22 mouse cellular contexts compared by ENCODE assay signal in genomic region chr7:29025566-29025965, GRCm38 (mm10). TPM values are rescaled to one million over a fixed set of nuclear protein-coding genes. Genes with fewer than 3 reads are reported as not detected.
DNase-seq lines count a peak whose midpoint lies in the region; ATAC-seq and TF ChIP-seq lines count a peak whose summit lies in the region.
"Had no signal": no experiment of that assay in that cellular context is flagged by ENCODE, and none has a peak within 500 bp of the region (broad histone marks: within the 10 kb centered on the region; RNA-seq: fewer than 3 reads in every experiment).

No protein-coding gene starts in this region.

- DNase-seq in spleen, postnatal 36 days (ENCODE audit: low spot score in 2 of 2) = peak; percentile 54 to 59
- no peak for DNase-seq in spleen, postnatal 10 days (ENCODE audit: low spot score in 2 of 2)
- DNase-seq in NIH3T3 (ENCODE audit: low read depth) = peak; percentile 65
- DNase-seq in lung, postnatal 36 days = no peak
- no peak for DNase-seq in layer of hippocampus, adult 8-10 months (ENCODE audit: low spot score in 2 of 2)
- no peak for DNase-seq in adrenal gland, postnatal 4 days (ENCODE audit: low spot score in 2 of 2)
- DNase-seq: adrenal gland, postnatal 36 days; cerebellum, adult 9-11 months; gastrocnemius, adult 2 months; heart, adult 18-20 months; kidney, postnatal 4 days; layer of hippocampus, postnatal 36 days; midbrain, embryonic 14.5 days; spleen, adult 18-20 months had no signal

- no peak overlapping the region for H3K9ac ChIP-seq in intestine, embryonic 15.5 days
- H3K9ac ChIP-seq: embryonic facial prominence, embryonic 13.5 days; liver, embryonic 12.5 days; lung, embryonic 15.5 days; neural tube, embryonic 12.5 days had no signal

- 71% methylated on average over 7 of the region's 7 CpGs for WGBS in intestine, embryonic 15.5 days

- no peak overlapping the region for H3ac ChIP-seq in myocyte (ENCODE audit: control insufficient read depth, insufficient read length)

- H3K27ac ChIP-seq in intestine, embryonic 15.5 days = no peak overlapping the region
- H3K27ac ChIP-seq: embryonic facial prominence, embryonic 13.5 days; hindbrain, embryonic 10.5 days; liver, embryonic 12.5 days; lung, embryonic 15.5 days; neural tube, embryonic 12.5 days; stomach, postnatal 0 days had no signal

- no peaks in the 10 kb centered on the region for H3K79me2 ChIP-seq in myocyte (ENCODE audit: control insufficient read depth, insufficient read depth)

- H3K27me3 ChIP-seq in myocyte (ENCODE audit: control insufficient read depth, insufficient read depth, insufficient read length) = no peaks in the 10 kb centered on the region
- H3K27me3 ChIP-seq in intestine, embryonic 15.5 days (replicated peaks) = peaks cover 4% of the 10 kb centered on the region; the same call in 1 of the 2 replicates

- peaks cover 3% of the 10 kb centered on the region for H3K36me3 ChIP-seq in myocyte (ENCODE audit: control insufficient read depth, insufficient read depth)
- no peaks in the 10 kb centered on the region for H3K36me3 ChIP-seq in intestine, embryonic 15.5 days
- H3K36me3 ChIP-seq: embryonic facial prominence, embryonic 13.5 days; hindbrain, embryonic 10.5 days; liver, embryonic 12.5 days; lung, embryonic 15.5 days; neural tube, embryonic 12.5 days had no signal

- H3K4me2 ChIP-seq in myocyte (ENCODE audit: low read depth) = peak overlapping the region; percentile 6
- no peak overlapping the region for H3K4me2 ChIP-seq in intestine, embryonic 15.5 days (replicated peaks)
- H3K4me2 ChIP-seq: embryonic facial prominence, embryonic 13.5 days; liver, embryonic 12.5 days; lung, embryonic 15.5 days; neural tube, embryonic 12.5 days had no signal

- no peaks in the 10 kb centered on the region for H3K9me3 ChIP-seq in intestine, embryonic 15.5 days
- H3K9me3 ChIP-seq: embryonic facial prominence, embryonic 13.5 days; hindbrain, embryonic 10.5 days; liver, embryonic 12.5 days; lung, embryonic 15.5 days; neural tube, embryonic 12.5 days had no signal

- no peak overlapping the region for H3K4me3 ChIP-seq in myocyte
- H3K4me3 ChIP-seq in intestine, embryonic 15.5 days (replicated peaks) = no peak overlapping the region
- H3K4me3 ChIP-seq: embryonic facial prominence, embryonic 13.5 days; gastrocnemius, adult 2 months; hindbrain, embryonic 10.5 days; liver, embryonic 12.5 days; lung, embryonic 15.5 days; neural tube, embryonic 12.5 days had no signal

- no peak for TF ChIP-seq POLR2A in myocyte (IDR thresholded peaks at IDR 0.05; ENCODE audit: insufficient read length, low read depth)

- no peak for ATAC-seq in intestine, embryonic 15.5 days
- ATAC-seq: liver, embryonic 12.5 days had no signal

- H3K4me1 ChIP-seq in intestine, embryonic 15.5 days (replicated peaks) = no peaks in the 10 kb centered on the region
- H3K4me1 ChIP-seq: embryonic facial prominence, embryonic 13.5 days; hindbrain, embryonic 10.5 days; lung, embryonic 15.5 days; neural tube, embryonic 12.5 days had no signal

TF ChIP-seq in myocyte, 11 proteins besides CTCF, POLR2A, EP300 and RAD21:
- TF ChIP-seq MAX (IDR thresholded peaks at IDR 0.05; ENCODE audit: low read depth) (no peak), POLR2AphosphoS2 (IDR thresholded peaks at IDR 0.05; ENCODE audit: insufficient read length, low read depth) (peak; percentile 23)

RNA-seq across cellular contexts. Expression of gene Map4k1, which starts 43.7 kb away (rescaled TPM):
- polyA plus RNA-seq in myocyte (2012; fragmentation: generic; extraction: Trizol) = 0.18 TPM
- polyA plus RNA-seq in intestine, embryonic 15.5 days (2015; fragmentation: Nextera tagmentation; extraction: Ambion mirVana) = 6.3 and 7.7 TPM in 2 replicates
- total RNA-seq in layer of hippocampus, adult 8-10 months (2022) = 1 to 10 TPM; 1.3 to 3.5 (median 1.7) TPM
- total RNA-seq in adrenal gland, postnatal 4 days (2021) = 1 to 10 TPM; 2.5 to 3.6 TPM

RNA-seq across cellular contexts. Expression of gene Eif3k, which starts 43.9 kb away (rescaled TPM):
- polyA plus RNA-seq in myocyte (2012; fragmentation: generic; extraction: Trizol) = 335 TPM
- 359 and 375 TPM in 2 replicates for polyA plus RNA-seq in intestine, embryonic 15.5 days (2015; fragmentation: Nextera tagmentation; extraction: Ambion mirVana)
- 100 to 1,000 TPM; 182 to 214 (median 197) TPM for total RNA-seq in layer of hippocampus, adult 8-10 months (2022)
- 100 to 1,000 TPM; 308 to 312 TPM for total RNA-seq in adrenal gland, postnatal 4 days (2021)

Comparison
In these comparisons a context has a peak if more than half of its experiments do, and no peak if none do; other contexts are left out.
1. DNase-seq: peak in spleen, postnatal 36 days (2 of 2) and NIH3T3 (single experiment); none in spleen, postnatal 10 days (0 of 2), lung, postnatal 36 days (single experiment), layer of hippocampus, adult 8-10 months (0 of 2) and adrenal gland, postnatal 4 days (0 of 2).